Mouse (Mus musculus) G1E (cell line): ENCODE data around the gene Tmed4. TPM values are rescaled to one million over a fixed set of nuclear protein-coding genes. Genes with fewer than 3 reads are reported as not detected.
"Not testable (repeated sequence)": the region's sequence is repeated elsewhere in the genome, so short reads cannot be mapped to it uniquely, and the experiment has no call there.

Source experiments
- ATAC-seq: 2 replicates; pipeline ENCODE4 v1.8.0; 2016; ENCODE audit warnings: mild to moderate bottlenecking; ENCODE audit not compliant: insufficient number of reproducible peaks, poor library complexity, low FRiP score, severe bottlenecking; ENCODE audit errors: extremely low read depth
- DNase-seq: peaks from one replicate; pipeline ENCODE4 v3.0.0; 2012; ENCODE audit warnings: low spot score
- H3K27me3 ChIP-seq: 2 replicates; pipeline ENCODE4 v1.6.1; 2012; ENCODE audit warnings: mild to moderate bottlenecking, low read length, inconsistent platforms; ENCODE audit not compliant: insufficient read depth
- H3K36me3 ChIP-seq: replicated peaks from 2 replicates; pipeline ENCODE3; 2012; ENCODE audit warnings: mild to moderate bottlenecking, inconsistent platforms
- H3K4me1 ChIP-seq: 2 replicates; pipeline ENCODE4 v1.6.1; 2012; ENCODE audit warnings: low read depth, low read length, inconsistent platforms, mixed read lengths; ENCODE audit not compliant: insufficient read depth
- H3K4me3 ChIP-seq: 2 replicates; pipeline ENCODE4 v1.5.1; 2012; ENCODE audit warnings: low read depth, mild to moderate bottlenecking, inconsistent platforms, low read length, moderate library complexity, mixed read lengths
- H3K9me3 ChIP-seq: replicated peaks from 2 replicates; pipeline ENCODE4 v1.6.1; 2012; ENCODE audit warnings: inconsistent platforms
- CTCF ChIP-seq: IDR thresholded peaks from 2 replicates; pipeline ENCODE4 v1.5.1; 2012; ENCODE audit warnings: low read depth, low read length, inconsistent platforms, mixed read lengths
- GATA1 ChIP-seq: IDR thresholded peaks from 2 replicates; pipeline ENCODE4 v1.6.1; 2012; ENCODE audit warnings: borderline replicate concordance, low read length, inconsistent platforms, mixed read lengths
- GATA2 ChIP-seq: IDR thresholded peaks from 2 replicates; pipeline ENCODE4 v1.6.1; 2012; ENCODE audit warnings: low read depth, low read length, inconsistent platforms, borderline replicate concordance
- POLR2AphosphoS5 ChIP-seq: IDR thresholded peaks from 2 replicates; pipeline ENCODE4 v1.6.1; 2012; ENCODE audit warnings: low read depth, low read length, inconsistent platforms; ENCODE audit not compliant: insufficient replicate concordance
- TAL1 ChIP-seq: conservative IDR thresholded peaks from 2 replicates; pipeline ENCODE4 v1.6.1; 2012; ENCODE audit warnings: low read depth, low read length, inconsistent platforms, mixed read lengths
- polyA plus RNA-seq: library from polyadenylated mRNA; stranded (reverse); fragments of >175 nt; gene quantifications from 2 replicates; pipeline ENCODE4 v1.2.3, GENCODE M21; 2012
- total RNA-seq, 2 experiments: library from RNA; stranded (forward) in 1 of 2; stranded (reverse) in 1 of 2; fragments of 200-1000 nt in 1 of 2; fragments of >200 nt in 1 of 2; fragmentation: Nextera tagmentation in 1 of 2; gene quantifications; 2 replicates each; pipeline ENCODE4 v1.2.3; 2014 to 2017

The Tmed4 gene
- total and polyA plus RNA-seq, 3 experiments, result 36.1 to 45.1 (median 38.1) TPM

- ATAC-seq, result no peak
- no peaks in the 10 kb centered on the region for H3K9me3 ChIP-seq
These were observed 13.1 kb downstream of the Tmed4 start for GRCm38 (mm10) chr11:6261434-6262082.

GRCm38 (mm10) chr11:6259413-6259812 lies 15.3 kb downstream of the Tmed4 start:
- Histone ChIP-seq H3K4me1 (peaks cover 59% of the 10 kb centered on the region), H3K27me3 (no peaks in the 10 kb centered on the region), H3K36me3 (peaks cover 81% of the 10 kb centered on the region), H3K4me3 (no peak overlapping the region), H3K9me3 (no peaks in the 10 kb centered on the region)
- TF ChIP-seq GATA1, result no peak
- TF ChIP-seq TAL1, result no peak
- TF ChIP-seq GATA2, result no peak
- no peak for TF ChIP-seq CTCF
- no peak for TF ChIP-seq POLR2AphosphoS5
- no peak for ATAC-seq
- DNase-seq, result no peak

More at GRCm38 (mm10) chr11:6261434-6262082, 13.1 kb downstream of the Tmed4 start:
- H3K36me3 ChIP-seq, result peaks cover 98% of the 10 kb centered on the region
- TF ChIP-seq CTCF (peak; percentile 100), GATA2 (no peak)
- no peak for DNase-seq
- peaks cover 76% of the 10 kb centered on the region for H3K4me1 ChIP-seq
- no peak overlapping the region for H3K4me3 ChIP-seq
- H3K27me3 ChIP-seq, result no peaks in the 10 kb centered on the region

- H3K4me1 ChIP-seq, result peaks cover 41% of the 10 kb centered on the region
- peaks cover 53% of the 10 kb centered on the region for H3K36me3 ChIP-seq
- DNase-seq (no peak), ATAC-seq (no peak)
- peaks cover 14% of the 10 kb centered on the region for H3K27me3 ChIP-seq
- TF ChIP-seq CTCF (no peak), POLR2AphosphoS5 (peak; percentile 82; the same call in 1 of the 2 replicates)
- no peak overlapping the region for H3K4me3 ChIP-seq
- H3K9me3 ChIP-seq, result no peaks in the 10 kb centered on the region
These were observed 18.1 kb downstream of the Tmed4 start for GRCm38 (mm10) chr11:6256490-6257072.

- H3K4me3 ChIP-seq, DNase-seq, ATAC-seq, H3K9me3 ChIP-seq: not testable (repeated sequence)
- peaks cover 27% of the 10 kb centered on the region for H3K4me1 ChIP-seq
- H3K36me3 ChIP-seq, result peaks cover 34% of the 10 kb centered on the region
- peaks cover 19% of the 10 kb centered on the region for H3K27me3 ChIP-seq
These were observed 20.1 kb downstream of the Tmed4 start for GRCm38 (mm10) chr11:6254602-6255001.

- Histone ChIP-seq H3K9me3 (no peaks in the 10 kb centered on the region), H3K27me3 (peaks cover 23% of the 10 kb centered on the region), H3K4me1 (peaks cover 11% of the 10 kb centered on the region), H3K36me3 (peaks cover 16% of the 10 kb centered on the region), H3K4me3 (no peak overlapping the region)
- DNase-seq (no peak), ATAC-seq (no peak)
- TF ChIP-seq GATA1, result no peak
- no peak for TF ChIP-seq POLR2AphosphoS5
- TF ChIP-seq GATA2, result no peak
- TF ChIP-seq CTCF, result no peak
- TF ChIP-seq TAL1, result no peak
These were observed 21.8 kb downstream of the Tmed4 start for GRCm38 (mm10) chr11:6252824-6253223.

GRCm38 (mm10) chr11:6252248-6252647 lies 22.4 kb downstream of the Tmed4 start:
- Histone ChIP-seq H3K4me3 (no peak overlapping the region), H3K36me3 (peaks cover 10% of the 10 kb centered on the region), H3K9me3 (no peaks in the 10 kb centered on the region), H3K27me3 (peaks cover 23% of the 10 kb centered on the region), H3K4me1 (peaks cover 8% of the 10 kb centered on the region)
- no peak for TF ChIP-seq CTCF
- no peak for TF ChIP-seq TAL1
- TF ChIP-seq GATA1, result no peak
- TF ChIP-seq GATA2, result no peak
- TF ChIP-seq POLR2AphosphoS5, result no peak
- no peak for DNase-seq
- ATAC-seq, result no peak

- DNase-seq (no peak), ATAC-seq (no peak)
- no peaks in the 10 kb centered on the region for H3K4me1 ChIP-seq
- no peaks in the 10 kb centered on the region for H3K36me3 ChIP-seq
- no peaks in the 10 kb centered on the region for H3K9me3 ChIP-seq
- H3K27me3 ChIP-seq, result peaks cover 6% of the 10 kb centered on the region; the same call in 1 of the 2 replicates
- H3K4me3 ChIP-seq, result no peak overlapping the region
- no peak for TF ChIP-seq GATA1
- TF ChIP-seq TAL1, result no peak
- TF ChIP-seq GATA2, result no peak
- TF ChIP-seq CTCF, result no peak
- TF ChIP-seq POLR2AphosphoS5, result no peak
These were observed 30.0 kb downstream of the Tmed4 start for GRCm38 (mm10) chr11:6244707-6245106.
